Mouse (Mus musculus): ENCODE data around the gene Fto.

- no peak for TF ChIP-seq SMC3 (IDR thresholded peaks at IDR 0.05; ENCODE audit: low read depth, low read length)
- TF ChIP-seq ELF1 (IDR thresholded peaks at IDR 0.05; ENCODE audit: low read depth, low read length), result no peak
These were observed 130.6 kb downstream of the Fto start for GRCm38 (mm10) chr8:91443911-91444310.

All from CH12.LX (cell line).